Mouse (Mus musculus): ENCODE results near the gene Lrch1.

GRCm38 (mm10) chr14:74917504-74918124 lies 30.1 kb downstream of the Lrch1 start:
- TF ChIP-seq CTCF (IDR thresholded peaks at IDR 0.05; ENCODE audit: extremely low read depth, insufficient read depth, insufficient read length, insufficient replicate concordance) (no peak), POLR2A (IDR thresholded peaks at IDR 0.05; ENCODE audit: low read depth, low read length) (no peak)
